8 mouse cellular contexts compared by ENCODE assay signal in genomic region chr5:92905594-92906008, GRCm38 (mm10).
DNase-seq lines count a peak whose midpoint lies in the region; ATAC-seq and TF ChIP-seq lines count a peak whose summit lies in the region.

No protein-coding gene starts in this region.

- H3K4me3 ChIP-seq in liver, embryonic 11.5 days (ENCODE audit: low read depth, low read length) = no peak overlapping the region
- H3K4me3 ChIP-seq in liver, postnatal 0 days (ENCODE audit: low read depth, low read length) = no peak overlapping the region
- no peak overlapping the region for H3K4me3 ChIP-seq in forebrain, embryonic 16.5 days (replicated peaks; ENCODE audit: low read length)
- no peak overlapping the region for H3K4me3 ChIP-seq in limb, embryonic 11.5 days (ENCODE audit: low read depth, low read length)
- no peak overlapping the region for H3K4me3 ChIP-seq in neural tube, embryonic 14.5 days (ENCODE audit: low read depth, low read length)

- no peaks in the 10 kb centered on the region for H3K27me3 ChIP-seq in liver, embryonic 11.5 days (replicated peaks; ENCODE audit: control insufficient read depth, insufficient read depth, low read length)
- H3K27me3 ChIP-seq in liver, postnatal 0 days (ENCODE audit: insufficient read depth, low read length) = no peaks in the 10 kb centered on the region
- no peaks in the 10 kb centered on the region for H3K27me3 ChIP-seq in forebrain, embryonic 16.5 days (replicated peaks; ENCODE audit: control insufficient read depth, insufficient read depth, low read length)
- H3K27me3 ChIP-seq in limb, embryonic 11.5 days (ENCODE audit: control insufficient read depth, insufficient read depth, low read length) = no peaks in the 10 kb centered on the region
- no peaks in the 10 kb centered on the region for H3K27me3 ChIP-seq in neural tube, embryonic 14.5 days (ENCODE audit: control insufficient read depth, insufficient read depth, low read length)

- no peaks in the 10 kb centered on the region for H3K9me3 ChIP-seq in liver, embryonic 11.5 days (ENCODE audit: control insufficient read depth, low read length)
- peaks cover 6% of the 10 kb centered on the region; the same call in 1 of the 2 replicates for H3K9me3 ChIP-seq in liver, postnatal 0 days (ENCODE audit: low read length)
- peaks cover 3% of the 10 kb centered on the region; the same call in 1 of the 2 replicates for H3K9me3 ChIP-seq in forebrain, embryonic 16.5 days (ENCODE audit: control insufficient read depth, low read length)
- H3K9me3 ChIP-seq in limb, embryonic 11.5 days (ENCODE audit: control insufficient read depth, low read length) = no peaks in the 10 kb centered on the region; the same call in 1 of the 2 replicates
- no peaks in the 10 kb centered on the region for H3K9me3 ChIP-seq in neural tube, embryonic 14.5 days (ENCODE audit: control insufficient read depth, low read length)

- H3K9ac ChIP-seq in liver, embryonic 11.5 days (ENCODE audit: low read depth, low read length) = no peak overlapping the region
- no peak overlapping the region for H3K9ac ChIP-seq in liver, postnatal 0 days (replicated peaks)
- H3K9ac ChIP-seq in forebrain, embryonic 16.5 days (replicated peaks; ENCODE audit: low read depth, low read length) = peak overlapping the region; percentile 11; the same call in 1 of the 2 replicates
- 0 out of 2 replicates have a peak overlapping the region, but pooled peaks have one; percentile 27 for H3K9ac ChIP-seq in limb, embryonic 11.5 days (ENCODE audit: low read length)
- no peak overlapping the region for H3K9ac ChIP-seq in neural tube, embryonic 14.5 days (replicated peaks; ENCODE audit: low read depth, low read length)

- 31% methylated on average over 8 of the region's 8 CpGs for WGBS in liver, embryonic 11.5 days
- 54% methylated on average over 8 of the region's 8 CpGs for WGBS in liver, postnatal 0 days (ENCODE audit: insufficient replicate concordance)
- 8% methylated on average over 8 of the region's 8 CpGs for WGBS in forebrain, embryonic 16.5 days
- WGBS in limb, embryonic 11.5 days = 10% methylated on average over 8 of the region's 8 CpGs
- 3% methylated on average over 8 of the region's 8 CpGs for WGBS in neural tube, embryonic 14.5 days

- H3K27ac ChIP-seq in liver, embryonic 11.5 days (ENCODE audit: low read depth, low read length) = no peak overlapping the region
- H3K27ac ChIP-seq in liver, postnatal 0 days (ENCODE audit: low read depth) = no peak overlapping the region
- peak overlapping the region; percentile 63 for H3K27ac ChIP-seq in forebrain, embryonic 16.5 days (ENCODE audit: low read length)
- H3K27ac ChIP-seq in limb, embryonic 11.5 days (replicated peaks; ENCODE audit: low read depth, low read length) = peak overlapping the region; percentile 56
- peak overlapping the region; percentile 4; the same call in 1 of the 2 replicates for H3K27ac ChIP-seq in neural tube, embryonic 14.5 days (ENCODE audit: low read depth, low read length)

- H3K4me2 ChIP-seq in liver, embryonic 11.5 days = no peak overlapping the region
- no peak overlapping the region for H3K4me2 ChIP-seq in liver, postnatal 0 days (ENCODE audit: low read depth, low read length)
- no peak overlapping the region for H3K4me2 ChIP-seq in forebrain, embryonic 16.5 days (ENCODE audit: low read length)
- no peak overlapping the region for H3K4me2 ChIP-seq in limb, embryonic 11.5 days (ENCODE audit: low read depth, severe bottlenecking)
- no peak overlapping the region for H3K4me2 ChIP-seq in neural tube, embryonic 14.5 days (ENCODE audit: low read depth, low read length)

- no peak for DNase-seq in liver, embryonic 11.5 days (ENCODE audit: low spot score)
- DNase-seq in liver, postnatal 0 days = no peak
- peak; percentile 74 for DNase-seq in limb, embryonic 11.5 days (ENCODE audit: low spot score)
- DNase-seq in B cell, adult 2 months = no peak
- no peak for DNase-seq in urinary bladder, postnatal 10 days (ENCODE audit: low spot score)
- DNase-seq in adrenal gland, postnatal 25 days = no peak

- 0 out of 2 replicates have a peak, but pooled peaks cover 2% of the 10 kb centered on the region for H3K36me3 ChIP-seq in liver, embryonic 11.5 days (ENCODE audit: control insufficient read depth, insufficient read depth, low read length)
- H3K36me3 ChIP-seq in liver, postnatal 0 days (replicated peaks; ENCODE audit: insufficient read depth, low read length) = no peaks in the 10 kb centered on the region
- no peaks in the 10 kb centered on the region for H3K36me3 ChIP-seq in forebrain, embryonic 16.5 days (ENCODE audit: control insufficient read depth, insufficient read depth)
- H3K36me3 ChIP-seq in limb, embryonic 11.5 days (ENCODE audit: control insufficient read depth, insufficient read depth, low read length) = no peaks in the 10 kb centered on the region
- no peaks in the 10 kb centered on the region for H3K36me3 ChIP-seq in neural tube, embryonic 14.5 days (ENCODE audit: control insufficient read depth, insufficient read depth, low read length)

- peaks cover under 1% of the 10 kb centered on the region; the same call in 1 of the 2 replicates for H3K4me1 ChIP-seq in liver, embryonic 11.5 days (replicated peaks; ENCODE audit: control insufficient read depth, insufficient read depth, low read length)
- no peaks in the 10 kb centered on the region for H3K4me1 ChIP-seq in liver, postnatal 0 days (ENCODE audit: insufficient read depth)
- H3K4me1 ChIP-seq in forebrain, embryonic 16.5 days (replicated peaks; ENCODE audit: control insufficient read depth, insufficient read depth, low read length) = peaks cover 14% of the 10 kb centered on the region
- peaks cover 13% of the 10 kb centered on the region for H3K4me1 ChIP-seq in limb, embryonic 11.5 days (ENCODE audit: control insufficient read depth, insufficient read depth, low read length)
- peaks cover 13% of the 10 kb centered on the region; the same call in 1 of the 2 replicates for H3K4me1 ChIP-seq in neural tube, embryonic 14.5 days (ENCODE audit: control insufficient read depth, insufficient read depth, low read length)

- no peak for TF ChIP-seq EP300 in liver, postnatal 0 days (IDR thresholded peaks at IDR 0.05; ENCODE audit: low read depth)

- peak; percentile 41; the same call in 1 of the 2 replicates for ATAC-seq in liver, embryonic 11.5 days (replicated peaks; ENCODE audit: low FRiP score)
- no peak for ATAC-seq in liver, postnatal 0 days
- ATAC-seq in forebrain, embryonic 16.5 days = peak; percentile 93
- peak; percentile 86 for ATAC-seq in limb, embryonic 11.5 days (ENCODE audit: insufficient number of reproducible peaks, low FRiP score, low TSS enrichment, low read depth)
- ATAC-seq in neural tube, embryonic 14.5 days (ENCODE audit: low read depth) = peak; percentile 89

- no peak for TF ChIP-seq CTCF in liver, postnatal 0 days (IDR thresholded peaks at IDR 0.05; ENCODE audit: low read depth)

Comparison
In these comparisons a context has a peak if more than half of its experiments do, and no peak if none do; other contexts are left out.
1. H3K27ac ChIP-seq: peak in forebrain, embryonic 16.5 days (single experiment), limb, embryonic 11.5 days (single experiment) and neural tube, embryonic 14.5 days (single experiment); none in liver, embryonic 11.5 days (single experiment) and liver, postnatal 0 days (single experiment).
2. H3K9ac ChIP-seq: peak in forebrain, embryonic 16.5 days (single experiment) and limb, embryonic 11.5 days (single experiment); none in liver, embryonic 11.5 days (single experiment), liver, postnatal 0 days (single experiment) and neural tube, embryonic 14.5 days (single experiment).